Mouse (Mus musculus): ENCODE results near the gene Olfm2.
A peak's percentile ranks its signal among the peaks of the same experiment; 100 is the strongest.

Olfm2 gene

GRCm38 (mm10) chr9:20653859-20654258, 92.3 kb downstream of the Olfm2 start:
- no peak for DNase-seq (ENCODE audit: low spot score in 2 of 2)

- DNase-seq (ENCODE audit: low spot score in 2 of 2) = no peak
These were observed 93.9 kb downstream of the Olfm2 start for GRCm38 (mm10) chr9:20652260-20652658.

- peak; percentile 93 to 98 for DNase-seq (ENCODE audit: low spot score in 2 of 2)
These were observed 94.4 kb downstream of the Olfm2 start, which contains the start of gene Pin1 for GRCm38 (mm10) chr9:20651602-20652259. Gene Pin1, plus strand, starts transcription at chr9:20652095.

GRCm38 (mm10) chr9:20645121-20645520, 101.0 kb downstream of the Olfm2 start:
- peak in 1 of 2 experiments; percentile 16 for DNase-seq (ENCODE audit: low spot score in 2 of 2)

- peak; percentile 61 to 69 for DNase-seq (ENCODE audit: low spot score in 2 of 2)
These were observed 101.6 kb downstream of the Olfm2 start, which contains the start of gene Fbxl12 for GRCm38 (mm10) chr9:20644360-20645081. Gene Fbxl12, minus strand, starts transcription at chr9:20644767.

- DNase-seq (ENCODE audit: low spot score in 2 of 2) = peak in 1 of 2 experiments; percentile 20
These were observed 102.4 kb downstream of the Olfm2 start for GRCm38 (mm10) chr9:20643781-20644180.

- peak; percentile 90 to 94 for DNase-seq (ENCODE audit: low spot score in 2 of 2)
These were observed 103.2 kb downstream of the Olfm2 start for GRCm38 (mm10) chr9:20642896-20643466.

- DNase-seq (ENCODE audit: low spot score in 2 of 2) = peak; percentile 96 to 99
These were observed 103.9 kb downstream of the Olfm2 start, which contains the start of gene Ubl5 for GRCm38 (mm10) chr9:20642101-20642895. Gene Ubl5, plus strand, starts transcription at chr9:20642878.

- peak in 1 of 2 experiments; percentile 22 for DNase-seq (ENCODE audit: low spot score in 2 of 2)
These were observed 104.6 kb downstream of the Olfm2 start for GRCm38 (mm10) chr9:20641501-20641900.

GRCm38 (mm10) chr9:20639486-20639885, 106.7 kb downstream of the Olfm2 start:
- DNase-seq (ENCODE audit: low spot score in 2 of 2) = peak in 1 of 2 experiments; percentile 49

- DNase-seq (ENCODE audit: low spot score in 2 of 2) = no peak
These were observed 107.6 kb downstream of the Olfm2 start for GRCm38 (mm10) chr9:20638552-20638951.

- DNase-seq (ENCODE audit: low spot score in 2 of 2) = no peak
These were observed 109.4 kb downstream of the Olfm2 start for GRCm38 (mm10) chr9:20636790-20637189.

GRCm38 (mm10) chr9:20636256-20636655, 109.9 kb downstream of the Olfm2 start:
- DNase-seq (ENCODE audit: low spot score in 2 of 2) = peak; percentile 89 to 94

GRCm38 (mm10) chr9:20635676-20636075, 110.5 kb downstream of the Olfm2 start:
- DNase-seq (ENCODE audit: low spot score in 2 of 2) = peak; percentile 45 to 56

- no peak for DNase-seq (ENCODE audit: low spot score in 2 of 2)
These were observed 114.8 kb downstream of the Olfm2 start for GRCm38 (mm10) chr9:20631332-20631731.
